ENCODE assay signal across 23 mouse cellular contexts in the genomic region with DNA sequence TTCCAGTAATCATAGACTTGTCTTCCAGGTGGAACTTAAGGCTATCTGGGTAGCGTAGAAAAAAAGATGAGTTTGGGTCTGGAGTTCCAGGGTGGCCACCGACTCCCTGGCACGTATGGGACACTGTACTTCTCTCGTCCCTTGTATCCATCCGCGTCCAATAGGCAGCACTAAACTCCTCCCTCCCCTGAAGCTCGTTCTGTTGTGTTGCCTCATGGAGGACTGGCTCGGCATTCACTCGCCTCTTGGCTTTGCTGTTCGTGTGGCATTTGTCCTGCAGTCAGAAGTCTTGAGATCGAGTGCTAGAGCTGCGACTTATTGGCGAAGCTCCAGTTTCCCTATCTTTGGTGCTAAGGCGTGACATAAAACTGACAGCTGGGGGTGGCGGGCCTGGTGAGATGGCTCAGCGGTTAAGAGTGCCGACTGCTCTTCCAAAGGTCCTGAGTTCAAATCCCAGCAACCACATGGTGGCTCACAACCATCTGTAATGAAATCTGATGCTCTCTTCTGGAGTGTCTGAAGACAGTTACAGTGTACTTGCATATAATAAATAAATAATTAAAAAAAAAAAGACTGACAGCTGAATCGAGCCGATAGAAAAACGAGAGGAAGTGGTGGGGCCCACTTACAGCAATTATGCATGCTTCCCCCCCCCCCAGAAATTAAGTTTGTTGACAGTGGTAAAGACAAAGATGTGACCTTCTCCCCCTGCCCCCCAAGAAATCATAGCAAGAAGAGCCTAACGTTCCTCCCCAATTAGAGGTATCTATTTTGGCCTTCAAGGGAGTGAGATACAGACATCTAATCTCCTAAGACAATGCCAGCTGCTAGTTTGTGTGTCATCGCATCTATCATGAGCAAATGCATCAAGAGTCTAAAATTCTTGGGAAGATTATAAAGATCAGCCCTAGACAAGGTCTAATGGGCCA.
DNase-seq lines count a peak whose midpoint lies in the region; ATAC-seq and TF ChIP-seq lines count a peak whose summit lies in the region.
"Had no signal": no experiment of that assay in that cellular context is flagged by ENCODE, and none has a peak within 500 bp of the region (broad histone marks: within the 10 kb centered on the region; RNA-seq: fewer than 3 reads in every experiment).

No protein-coding gene starts in this region.

- H3K9me3 ChIP-seq in lung, embryonic 14.5 days (ENCODE audit: low read depth, low read length): no peaks in the 10 kb centered on the region
- H3K9me3 ChIP-seq: embryonic facial prominence, embryonic 12.5 days; embryonic facial prominence, embryonic 15.5 days; forebrain, embryonic 12.5 days; forebrain, embryonic 15.5 days; heart, embryonic 10.5 days; heart, embryonic 13.5 days; hindbrain, embryonic 10.5 days; hindbrain, embryonic 13.5 days had no signal

- no peak for TF ChIP-seq CTCF in lung, embryonic 14.5 days (IDR thresholded peaks at IDR 0.05; ENCODE audit: low read depth)
- TF ChIP-seq CTCF in lung, adult 2 months (IDR thresholded peaks at IDR 0.05; ENCODE audit: insufficient read depth, low read length): no peak

- no peaks in the 10 kb centered on the region for H3K27me3 ChIP-seq in lung, embryonic 14.5 days (ENCODE audit: insufficient read depth, low read length)
- H3K27me3 ChIP-seq: embryonic facial prominence, embryonic 12.5 days; embryonic facial prominence, embryonic 15.5 days; forebrain, embryonic 12.5 days; forebrain, embryonic 15.5 days; hindbrain, embryonic 13.5 days had no signal

- no peak overlapping the region for H3K27ac ChIP-seq in lung, embryonic 14.5 days (ENCODE audit: low read depth)
- H3K27ac ChIP-seq: embryonic facial prominence, embryonic 12.5 days; embryonic facial prominence, embryonic 15.5 days; forebrain, embryonic 12.5 days; forebrain, embryonic 15.5 days; heart, adult 2 months; heart, embryonic 10.5 days; heart, embryonic 13.5 days; hindbrain, embryonic 13.5 days had no signal

- ATAC-seq in lung, embryonic 14.5 days (ENCODE audit: insufficient read depth): peak; percentile 22
- ATAC-seq: activated CD4-positive, CD25-positive, alpha-beta regulatory T cell, adult 4 months; forebrain, embryonic 15.5 days; hindbrain, embryonic 16.5 days had no signal

- no peak overlapping the region for H3K4me3 ChIP-seq in lung, embryonic 14.5 days (ENCODE audit: low read depth, low read length)
- no peak overlapping the region for H3K4me3 ChIP-seq in lung, adult 2 months (replicated peaks; ENCODE audit: extremely low read depth, low read depth, low read length)
- H3K4me3 ChIP-seq: embryonic facial prominence, embryonic 12.5 days; embryonic facial prominence, embryonic 15.5 days; forebrain, embryonic 12.5 days; forebrain, embryonic 15.5 days; heart, adult 2 months; heart, embryonic 10.5 days; heart, embryonic 13.5 days; hindbrain, embryonic 10.5 days; hindbrain, embryonic 13.5 days had no signal

- peak; percentile 19 to 21 for DNase-seq in cerebellum, postnatal 10 days
- DNase-seq in cerebellum, postnatal 36 days: no peak
- DNase-seq in lung, embryonic 14.5 days: peak; percentile 79
- DNase-seq in lung, postnatal 36 days: no peak
- DNase-seq in lung, postnatal 10 days: peak; percentile 38
- no peak for DNase-seq in lung, adult 2 months
- no peak for DNase-seq in yolk sac, embryonic 10.5 days (ENCODE audit: low spot score)
- DNase-seq: adrenal gland, adult 8-10 months; adrenal gland, postnatal 25 days; cerebellum, adult 11-12 months; cerebellum, adult 8-10 months; gastrocnemius, postnatal 25 days; heart, adult 2 months had no signal

- H3K36me3 ChIP-seq in lung, embryonic 14.5 days (ENCODE audit: insufficient read depth): no peaks in the 10 kb centered on the region
- H3K36me3 ChIP-seq: embryonic facial prominence, embryonic 12.5 days; embryonic facial prominence, embryonic 15.5 days; forebrain, embryonic 12.5 days; forebrain, embryonic 15.5 days; heart, embryonic 10.5 days; heart, embryonic 13.5 days; hindbrain, embryonic 10.5 days; hindbrain, embryonic 13.5 days had no signal

- H3K9ac ChIP-seq in lung, embryonic 14.5 days: no peak overlapping the region
- H3K9ac ChIP-seq: embryonic facial prominence, embryonic 12.5 days; embryonic facial prominence, embryonic 15.5 days; forebrain, embryonic 12.5 days; forebrain, embryonic 15.5 days; heart, embryonic 13.5 days; hindbrain, embryonic 13.5 days had no signal

- 67% methylated on average over 22 of the region's 22 CpGs for WGBS in lung, embryonic 14.5 days
- 78% methylated on average over 22 of the region's 22 CpGs for WGBS in lung, adult 2 months

- no peak for TF ChIP-seq POLR2A in lung, adult 2 months (IDR thresholded peaks at IDR 0.05; ENCODE audit: borderline replicate concordance, extremely low read depth, low read depth, low read length)

- H3K4me2 ChIP-seq in lung, embryonic 14.5 days: no peak overlapping the region
- H3K4me2 ChIP-seq: embryonic facial prominence, embryonic 12.5 days; embryonic facial prominence, embryonic 15.5 days; forebrain, embryonic 12.5 days; forebrain, embryonic 15.5 days; heart, embryonic 13.5 days; hindbrain, embryonic 13.5 days had no signal

- H3K4me1 ChIP-seq in lung, embryonic 14.5 days (ENCODE audit: insufficient read depth): no peaks in the 10 kb centered on the region
- H3K4me1 ChIP-seq in lung, adult 2 months (ENCODE audit: control insufficient read depth, insufficient read depth, low read length): no peaks in the 10 kb centered on the region

Comparison
In these comparisons a context has a peak if more than half of its experiments do, and no peak if none do; other contexts are left out.
1. DNase-seq: peak in cerebellum, postnatal 10 days (2 of 2), lung, embryonic 14.5 days (single experiment) and lung, postnatal 10 days (single experiment); none in cerebellum, postnatal 36 days (0 of 2), lung, postnatal 36 days (single experiment), lung, adult 2 months (single experiment) and yolk sac, embryonic 10.5 days (single experiment).